In genomic region chr4:110397618-110398045, GRCm38 (mm10) we compare ENCODE assay signal across 8 mouse cellular contexts. TPM values are rescaled to one million over a fixed set of nuclear protein-coding genes. Genes with fewer than 3 reads are reported as not detected.
DNase-seq lines count a peak whose midpoint lies in the region; ATAC-seq lines count a peak whose summit lies in the region.

TSS of gene Agbl4 (plus strand) at chr4:110397661.

- no peaks in the 10 kb centered on the region for H3K4me1 ChIP-seq in brown adipose tissue, adult 24 weeks (ENCODE audit: control insufficient read depth, insufficient read depth, insufficient read length, low read length)
- peaks cover 6% of the 10 kb centered on the region; the same call in 1 of the 2 replicates for H3K4me1 ChIP-seq in forebrain, embryonic 11.5 days (replicated peaks; ENCODE audit: control insufficient read depth, insufficient read depth, low read length)
- no peaks in the 10 kb centered on the region for H3K4me1 ChIP-seq in liver, embryonic 12.5 days
- 0 out of 2 replicates have a peak, but pooled peaks cover 11% of the 10 kb centered on the region for H3K4me1 ChIP-seq in neural tube, embryonic 12.5 days

- H3K9ac ChIP-seq in forebrain, embryonic 11.5 days (ENCODE audit: low read length): peak within 1 kb of the TSS; percentile 56
- no peak within 1 kb of the TSS for H3K9ac ChIP-seq in liver, embryonic 12.5 days
- H3K9ac ChIP-seq in neural tube, embryonic 12.5 days: peak within 1 kb of the TSS; percentile 51

- H3K27me3 ChIP-seq in forebrain, embryonic 11.5 days (ENCODE audit: control insufficient read depth, insufficient read depth, low read length): no peaks in the 10 kb centered on the region
- no peaks in the 10 kb centered on the region for H3K27me3 ChIP-seq in liver, embryonic 12.5 days (replicated peaks)
- H3K27me3 ChIP-seq in neural tube, embryonic 12.5 days (replicated peaks): no peaks in the 10 kb centered on the region

- no peaks in the 10 kb centered on the region for H3K9me3 ChIP-seq in forebrain, embryonic 11.5 days (ENCODE audit: control insufficient read depth, low read length)
- no peaks in the 10 kb centered on the region for H3K9me3 ChIP-seq in liver, embryonic 12.5 days (replicated peaks)
- H3K9me3 ChIP-seq in neural tube, embryonic 12.5 days: no peaks in the 10 kb centered on the region

- no peaks in the 10 kb centered on the region for H3K36me3 ChIP-seq in forebrain, embryonic 11.5 days (ENCODE audit: control insufficient read depth, insufficient read depth, low read length)
- no peaks in the 10 kb centered on the region for H3K36me3 ChIP-seq in liver, embryonic 12.5 days
- no peaks in the 10 kb centered on the region for H3K36me3 ChIP-seq in neural tube, embryonic 12.5 days

- no peak within 1 kb of the TSS for H3K27ac ChIP-seq in brown adipose tissue, adult 24 weeks (replicated peaks; ENCODE audit: low read depth, low read length)
- H3K27ac ChIP-seq in forebrain, embryonic 11.5 days (ENCODE audit: low read depth, low read length): no peak within 1 kb of the TSS
- no peak within 1 kb of the TSS for H3K27ac ChIP-seq in liver, embryonic 12.5 days
- no peak within 1 kb of the TSS for H3K27ac ChIP-seq in neural tube, embryonic 12.5 days

- intact Hi-C loops in heart, postnatal 25 days (cut with DNase I): no loop called here

- 2% methylated on average over 27 of the region's 27 CpGs for WGBS in forebrain, embryonic 11.5 days
- WGBS in liver, embryonic 12.5 days (ENCODE audit: insufficient replicate concordance): 1% methylated on average over 27 of the region's 27 CpGs
- under 1% methylated on average over 27 of the region's 27 CpGs for WGBS in neural tube, embryonic 12.5 days

- peak within 1 kb of the TSS; percentile 34; the same call in 1 of the 2 replicates for H3K4me3 ChIP-seq in brown adipose tissue, adult 24 weeks (ENCODE audit: insufficient read depth, low read depth, low read length)
- H3K4me3 ChIP-seq in forebrain, embryonic 11.5 days (ENCODE audit: low read depth, low read length): peak within 1 kb of the TSS; percentile 49
- peak within 1 kb of the TSS; percentile 50 for H3K4me3 ChIP-seq in liver, embryonic 12.5 days
- peak within 1 kb of the TSS; percentile 54 for H3K4me3 ChIP-seq in neural tube, embryonic 12.5 days

- DNase-seq in ES-CJ7 (ENCODE audit: low read depth, low spot score): peak; percentile 80
- peak; percentile 92 for DNase-seq in forebrain, embryonic 11.5 days (ENCODE audit: low spot score)
- DNase-seq in heart, postnatal 25 days (ENCODE audit: low spot score): peak; percentile 1
- DNase-seq in kidney, postnatal 4 days: peak; percentile 82 to 88
- peak; percentile 5 to 28 for DNase-seq in thymus, postnatal 36 days

- peak; percentile 99 for ATAC-seq in forebrain, embryonic 11.5 days (replicated peaks; ENCODE audit: low FRiP score)
- ATAC-seq in liver, embryonic 12.5 days: peak; percentile 82
- ATAC-seq in neural tube, embryonic 12.5 days (ENCODE audit: low FRiP score, low read depth): peak; percentile 99

- H3K4me2 ChIP-seq in forebrain, embryonic 11.5 days (ENCODE audit: low read depth, low read length, severe bottlenecking): peak within 1 kb of the TSS; percentile 77
- peak within 1 kb of the TSS; percentile 61 for H3K4me2 ChIP-seq in liver, embryonic 12.5 days
- H3K4me2 ChIP-seq in neural tube, embryonic 12.5 days (replicated peaks): peak within 1 kb of the TSS; percentile 67

RNA-seq across cellular contexts. Expression of gene Agbl4, which starts in this region (rescaled TPM):
- polyA plus RNA-seq in brown adipose tissue, adult 24 weeks (2012; ENCODE audit: insufficient read depth, insufficient read length, missing spikeins): not detected in 2 replicates
- polyA plus RNA-seq in forebrain, embryonic 11.5 days (2014; fragmentation: Nextera tagmentation; extraction: Ambion mirVana): 0.97 and 1.1 TPM in 2 replicates
- total RNA-seq in heart, postnatal 25 days (2021): under 1 TPM; 0.28 to 0.34 TPM
- not detected in 2 replicates for polyA plus RNA-seq in liver, embryonic 12.5 days (2016; fragmentation: Nextera tagmentation; extraction: Ambion mirVana)
- polyA plus RNA-seq in neural tube, embryonic 12.5 days (2016; fragmentation: Nextera tagmentation; extraction: Ambion mirVana): 1.5 TPM in 2 replicates

Comparison
In these comparisons a context has a peak if more than half of its experiments do, and no peak if none do; other contexts are left out.
1. Peak in DNase-seq in heart, postnatal 25 days; RNA of the gene not detected or under 1 TPM.
2. Peak in ATAC-seq, H3K4me3 ChIP-seq and H3K4me2 ChIP-seq in liver, embryonic 12.5 days; RNA of the gene not detected or under 1 TPM.
3. DNase-seq: peak in every context shown above with its lines; median percentile 92 in forebrain, embryonic 11.5 days; 85 in kidney, postnatal 4 days; 80 in ES-CJ7; 16 in thymus, postnatal 36 days; 1 in heart, postnatal 25 days.